Mouse (Mus musculus): ENCODE data around the gene Tcf25.
"Not testable (repeated sequence)": the region's sequence is repeated elsewhere in the genome, so short reads cannot be mapped to it uniquely, and the experiment has no call there.

Tcf25 gene

DNA sequence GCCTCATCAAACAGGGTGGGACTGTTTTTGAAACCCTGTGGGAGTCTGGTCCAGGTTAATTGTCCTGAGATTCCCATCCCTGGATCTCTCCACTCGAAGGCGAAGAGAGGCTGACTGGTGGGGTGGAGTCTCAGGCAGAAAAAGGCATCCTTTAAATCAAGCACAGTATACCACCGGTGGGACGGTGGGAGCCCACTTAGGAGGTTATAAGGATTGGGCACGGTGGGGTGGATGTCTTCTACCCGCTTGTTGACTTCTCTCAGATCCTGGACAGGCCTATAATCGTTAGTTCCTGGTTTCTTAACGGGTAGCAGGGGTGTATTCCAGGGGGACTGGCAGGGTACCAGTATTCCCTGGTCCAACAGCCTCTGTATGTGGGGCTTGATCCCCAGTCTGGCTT, 57.4 kb downstream of the Tcf25 start:
- not testable (repeated sequence) for DNase-seq (ENCODE audit: low spot score)

DNA sequence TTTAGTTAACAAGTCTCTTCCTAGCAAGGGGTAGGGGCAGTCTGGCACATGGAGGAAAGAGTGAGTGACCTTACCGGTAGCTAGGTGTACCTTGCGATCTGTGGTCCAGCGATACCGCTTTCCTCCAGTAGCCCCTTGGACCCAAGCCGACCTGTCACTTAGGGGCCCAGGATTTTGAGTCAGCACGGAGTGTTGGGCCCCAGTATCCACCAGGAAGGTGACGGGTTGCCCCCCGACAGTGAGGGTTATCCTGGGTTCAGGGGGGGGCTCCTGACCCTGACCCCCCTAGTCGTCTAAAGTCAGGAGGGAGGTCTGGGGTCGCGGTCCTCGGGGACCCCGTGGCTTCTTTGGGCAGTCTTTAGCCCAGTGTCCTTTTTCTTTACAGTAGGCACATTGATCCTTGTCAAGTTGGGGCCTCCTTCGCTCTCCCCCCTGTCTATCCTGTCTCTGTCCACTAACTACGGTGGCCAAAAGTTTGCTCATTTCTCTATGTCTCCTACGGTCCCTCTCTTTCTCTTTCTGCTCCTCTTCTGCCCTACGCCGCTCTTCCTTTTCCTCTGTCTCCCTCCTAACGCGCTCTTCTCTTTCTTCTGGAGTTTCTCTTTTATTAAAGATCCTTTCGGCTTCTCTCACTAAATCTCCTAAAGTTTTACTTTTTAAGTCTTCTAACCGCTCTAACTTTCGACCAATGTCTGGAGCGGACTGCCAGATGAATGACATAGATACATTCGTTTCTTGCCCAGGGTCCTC, 58.2 kb downstream of the Tcf25 start:
- DNase-seq (ENCODE audit: low spot score), result no peak

DNA sequence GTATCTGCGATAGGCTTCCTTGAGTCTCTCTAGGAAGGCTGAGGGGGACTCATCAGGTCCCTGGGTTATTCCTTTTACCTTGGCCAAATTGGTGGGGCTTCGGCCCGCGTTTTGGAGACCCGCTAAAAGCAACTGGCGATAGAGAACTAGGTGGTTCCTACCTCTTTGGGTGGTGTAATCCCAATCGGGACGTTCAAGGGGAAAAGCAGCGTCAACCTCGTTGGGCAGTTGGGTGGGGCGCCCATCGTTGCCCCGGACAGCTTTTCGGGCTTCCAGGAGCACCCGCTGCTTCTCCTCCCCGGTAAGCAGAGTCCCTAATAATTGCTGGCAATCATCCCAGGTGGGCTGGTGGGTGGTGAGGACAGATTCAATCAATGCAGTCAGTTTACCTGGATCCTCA, 58.8 kb downstream of the Tcf25 start:
- no peak for DNase-seq (ENCODE audit: low spot score)

DNA sequence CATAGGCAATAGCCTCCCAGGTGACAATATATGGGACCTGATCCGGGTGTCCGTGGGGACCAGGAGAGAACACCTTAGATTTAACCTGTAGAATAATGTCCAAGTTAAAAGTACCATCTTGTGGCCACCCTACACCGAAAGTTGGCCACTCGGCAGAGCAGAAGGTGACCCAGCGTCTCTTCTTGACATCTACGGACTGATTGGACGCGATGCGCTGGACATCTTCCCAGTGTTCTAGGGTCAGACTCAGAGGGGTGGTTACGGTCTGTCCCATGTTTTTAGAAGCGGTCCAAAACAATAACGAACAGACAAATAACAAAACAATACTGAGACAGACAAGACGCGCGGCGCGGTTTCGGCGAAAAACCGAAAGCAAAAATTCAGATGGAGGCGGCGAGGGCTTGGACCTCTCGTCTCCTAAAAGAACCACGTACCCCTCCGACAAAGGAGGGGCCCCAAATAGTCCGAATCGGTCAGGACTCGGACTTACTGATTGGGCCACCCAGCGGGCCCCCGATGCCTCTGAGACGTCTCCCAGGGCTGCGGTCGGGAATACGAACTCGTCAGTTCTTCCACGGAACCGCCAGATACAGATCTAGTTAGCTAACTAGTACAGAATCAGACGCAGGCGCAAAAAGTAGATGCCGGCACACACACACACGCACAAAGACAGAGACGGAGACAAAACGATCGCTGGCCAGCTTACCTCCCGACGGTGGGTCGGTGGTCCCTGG, 59.9 kb downstream of the Tcf25 start:
- DNase-seq (ENCODE audit: low spot score), result not testable (repeated sequence)

DNA sequence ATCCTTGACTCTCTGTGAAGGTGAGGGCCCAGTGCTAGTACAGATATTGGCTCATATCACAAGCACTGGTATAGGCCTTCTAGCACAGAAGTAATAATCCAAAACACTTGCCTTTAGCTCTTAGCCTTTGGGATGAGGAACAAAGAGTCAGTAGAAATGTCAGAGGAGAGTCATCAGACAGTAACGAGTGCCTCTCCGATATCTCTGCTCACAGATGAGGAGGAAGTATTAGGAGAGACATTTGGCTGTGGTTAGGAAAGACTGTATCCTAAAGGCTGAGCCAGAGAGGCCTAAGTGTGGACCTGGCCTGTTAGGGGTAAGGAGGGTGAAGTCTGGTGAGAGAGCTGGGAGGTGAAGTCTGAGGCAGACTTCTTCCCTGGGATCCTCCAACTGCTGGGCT, 68.2 kb downstream of the Tcf25 start:
- DNase-seq (ENCODE audit: low spot score), result no peak

DNA sequence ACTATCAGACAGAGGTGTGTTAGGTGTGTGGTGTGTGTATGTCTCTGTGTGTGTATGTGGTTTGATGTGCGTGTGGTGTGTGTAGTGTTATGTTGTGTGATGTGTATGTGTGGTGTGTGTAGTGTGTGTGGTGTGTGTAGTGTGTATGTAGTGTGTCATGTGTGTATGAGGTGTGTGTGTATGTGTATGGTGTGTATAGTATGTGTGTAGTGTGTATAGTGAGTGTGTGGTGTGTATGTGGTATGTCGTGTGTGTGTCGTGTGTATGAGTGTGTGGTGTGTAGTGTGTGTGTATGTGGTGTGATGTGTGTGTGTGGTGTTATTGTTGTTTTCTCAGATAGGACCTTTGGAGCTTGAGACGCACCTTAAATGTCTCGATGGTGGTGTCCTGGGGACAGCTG, 68.8 kb downstream of the Tcf25 start:
- no peak for DNase-seq (ENCODE audit: low spot score)

DNA sequence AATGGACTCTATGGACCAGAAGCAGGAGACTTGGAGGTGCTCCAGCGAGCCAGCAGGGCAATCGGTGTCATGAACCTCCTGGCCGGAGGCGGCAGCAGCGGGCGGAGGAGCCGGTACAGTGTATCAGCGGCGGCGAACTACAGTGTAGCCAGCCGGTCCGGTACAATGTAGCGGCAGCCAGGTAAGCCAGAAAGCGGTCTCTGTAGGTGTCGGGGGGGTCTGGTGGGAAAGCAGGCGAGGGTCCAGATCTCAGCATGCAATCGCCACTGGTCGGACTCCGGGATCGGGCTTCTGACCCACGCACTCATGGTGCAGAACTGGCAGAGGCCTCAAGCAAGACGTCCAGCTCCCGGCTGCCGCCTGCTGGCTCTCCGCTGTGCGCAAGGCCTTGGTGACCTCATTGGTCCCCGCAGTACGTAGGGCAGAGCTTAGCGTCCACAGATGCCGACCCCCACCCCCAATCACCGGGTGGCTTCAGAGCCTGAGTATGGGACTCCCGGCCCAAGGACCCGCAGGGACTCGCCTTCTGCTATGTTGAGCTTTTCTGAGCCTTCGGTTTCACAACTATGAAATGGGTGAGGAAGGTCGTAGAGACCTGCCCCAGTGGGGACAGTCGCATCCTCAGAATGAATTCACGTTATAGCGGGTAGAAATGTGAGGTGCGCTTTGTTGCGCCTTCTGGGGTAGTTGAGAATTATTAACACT, 69.5 kb downstream of the Tcf25 start:
- DNase-seq (ENCODE audit: low spot score), result peak; percentile 88

DNA sequence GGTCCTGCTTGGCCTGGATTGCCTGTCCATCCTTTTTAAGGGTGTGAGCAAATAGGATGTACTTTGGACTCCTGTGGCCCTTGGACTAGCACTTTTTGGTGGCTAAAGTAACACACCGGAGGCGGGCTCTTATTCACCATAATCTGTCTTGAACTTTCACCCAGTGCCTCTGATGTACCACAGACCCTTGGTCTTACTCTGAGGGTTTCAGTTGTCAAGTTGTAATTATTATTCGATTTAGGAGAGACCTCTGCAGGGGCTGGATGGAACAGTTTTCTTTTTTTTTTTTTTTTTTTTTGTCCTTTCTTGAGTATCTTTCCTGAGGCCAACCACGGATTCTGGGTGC, 70.0 kb downstream of the Tcf25 start:
- DNase-seq (ENCODE audit: low spot score), result peak; percentile 21

DNA sequence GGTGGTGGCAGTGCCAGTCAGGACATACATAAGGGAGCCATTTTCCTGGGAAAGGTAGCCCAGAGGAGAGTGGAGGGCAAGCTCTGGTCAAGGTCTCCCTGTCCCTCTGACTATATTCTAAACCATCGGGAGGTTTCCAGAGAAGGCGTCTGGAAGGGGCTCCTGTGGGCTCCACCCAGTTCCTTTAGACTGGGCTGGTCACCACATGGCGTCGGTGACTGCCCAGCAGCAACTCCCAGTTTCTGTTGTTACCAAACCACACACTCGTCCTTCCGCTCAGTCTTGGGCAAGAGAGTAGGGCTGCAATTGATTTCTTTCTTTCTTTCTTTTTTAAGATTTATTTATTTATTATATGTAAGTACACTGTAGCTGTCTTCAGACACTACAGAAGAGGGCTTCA, 70.6 kb downstream of the Tcf25 start:
- DNase-seq (ENCODE audit: low spot score), result no peak

DNA sequence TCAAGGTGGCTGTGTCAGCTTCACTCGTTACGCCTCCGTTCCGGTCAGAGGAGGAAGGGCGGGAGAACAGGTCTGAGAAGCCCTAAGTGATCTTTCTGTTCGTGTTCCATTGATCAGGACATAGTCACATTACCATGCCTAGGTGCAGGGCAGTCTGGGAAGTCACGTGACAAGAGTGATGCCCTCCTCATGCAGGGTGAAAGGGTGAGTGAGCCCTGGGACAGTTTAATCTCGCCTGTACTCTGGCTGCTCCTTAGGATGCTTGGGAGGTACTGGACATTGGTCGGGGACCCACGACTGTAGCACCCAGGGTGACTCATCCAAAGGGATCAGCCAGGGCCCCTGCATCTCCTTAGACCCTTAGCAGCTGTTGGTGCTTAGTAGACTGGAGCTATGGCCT, 72.4 kb downstream of the Tcf25 start:
- peak; percentile 1 for DNase-seq (ENCODE audit: low spot score)

DNA sequence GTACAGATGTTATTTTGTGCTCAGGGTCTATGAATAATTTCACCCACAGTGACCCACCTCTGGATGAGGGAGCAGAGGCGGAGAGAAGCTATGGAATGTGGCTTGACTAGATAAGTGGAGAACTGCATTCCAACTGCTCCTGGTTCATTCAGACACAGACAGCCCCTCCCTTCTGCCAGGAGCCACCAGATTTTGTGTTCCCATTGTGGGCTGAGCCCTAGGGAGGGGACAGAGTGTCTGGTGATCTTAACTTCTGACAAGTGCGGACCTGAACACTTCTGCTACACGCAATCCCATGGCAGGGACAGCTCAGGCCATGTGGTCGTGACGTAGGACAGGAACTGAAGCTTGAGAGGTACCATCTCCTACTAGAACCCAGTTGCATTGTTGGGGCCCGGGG, 73.2 kb downstream of the Tcf25 start:
- peak; percentile 1 for DNase-seq (ENCODE audit: low spot score)

DNA sequence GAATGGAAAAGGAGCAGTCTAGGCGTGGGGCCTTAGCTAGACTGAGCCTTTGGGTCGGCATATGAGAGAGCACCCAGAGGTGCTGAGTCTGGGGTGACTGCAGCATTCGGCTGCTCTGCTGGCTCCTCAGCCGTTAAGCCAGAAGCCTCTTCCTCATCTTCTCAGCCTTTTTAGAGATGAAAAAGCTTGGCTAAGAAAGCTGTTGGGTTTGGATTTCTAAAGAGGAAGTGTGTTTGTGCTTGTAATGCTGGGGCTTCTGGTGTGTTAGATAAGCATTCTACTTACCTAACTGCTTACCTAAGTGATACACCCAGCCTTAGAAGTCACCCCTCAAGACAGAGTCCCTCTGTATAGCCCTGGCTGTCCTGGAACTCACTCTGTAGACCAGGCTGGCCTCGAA, 77.2 kb downstream of the Tcf25 start:
- peak; percentile 1 for DNase-seq (ENCODE audit: low spot score)

DNA sequence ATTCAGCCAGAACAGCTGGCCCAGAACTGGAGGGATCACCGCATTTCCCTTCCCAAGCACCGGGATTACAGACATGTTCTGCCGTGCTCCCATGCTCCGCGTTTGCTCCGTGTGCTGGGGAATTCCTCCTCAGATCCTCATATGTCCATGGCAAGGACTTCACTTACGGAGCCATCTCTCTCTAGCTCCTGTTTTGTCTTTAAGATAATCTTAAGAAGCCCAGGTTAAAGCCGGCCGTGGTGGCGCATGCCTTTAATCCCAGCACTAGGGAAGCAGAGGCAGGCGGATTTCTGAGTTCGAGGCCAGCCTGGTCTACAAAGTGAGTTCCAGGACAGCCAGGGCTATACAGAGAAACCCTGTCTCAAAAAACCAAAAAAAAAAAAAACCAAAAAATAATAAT, 78.2 kb downstream of the Tcf25 start:
- DNase-seq (ENCODE audit: low spot score), result not testable (repeated sequence)

DNA sequence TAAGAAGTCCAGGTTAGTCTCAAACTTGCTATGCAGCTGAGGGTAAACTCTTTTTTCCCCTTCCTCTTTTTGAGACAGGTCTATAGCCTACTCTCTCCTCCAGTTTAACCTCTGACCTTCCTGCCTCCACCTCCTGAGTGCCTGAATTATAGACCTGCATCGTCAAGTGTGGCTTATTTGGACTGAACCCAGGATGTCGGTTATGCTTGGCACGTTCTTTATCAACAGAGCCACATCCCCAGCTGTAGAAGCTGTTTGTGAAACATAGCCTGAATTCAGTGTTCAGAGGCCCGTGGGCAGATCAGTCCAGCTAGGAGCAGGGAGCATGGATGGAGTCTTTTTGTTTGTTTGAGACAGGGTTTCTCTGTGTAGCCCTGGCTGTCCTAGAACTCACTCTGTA, 78.6 kb downstream of the Tcf25 start:
- peak; percentile 22 for DNase-seq (ENCODE audit: low spot score)

DNA sequence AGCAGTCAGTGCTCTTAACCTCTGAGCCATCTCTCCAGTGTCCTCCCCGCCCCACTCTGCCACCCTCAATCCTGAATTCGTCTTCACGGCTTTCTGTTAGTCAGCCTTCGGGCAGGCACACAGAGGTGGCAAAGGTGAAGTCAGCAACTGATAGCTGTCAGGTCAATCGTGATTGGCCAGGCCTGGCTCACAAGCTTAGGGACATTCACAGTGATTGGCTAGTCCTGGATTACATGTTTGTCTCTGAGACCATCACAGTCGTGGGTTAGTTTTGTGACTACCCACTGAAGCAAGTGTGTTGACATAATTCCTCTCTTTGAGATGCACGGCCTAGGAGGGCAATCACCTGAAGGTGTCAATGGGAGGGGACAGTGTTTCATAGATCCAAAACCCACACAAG, 79.7 kb downstream of the Tcf25 start:
- no peak for DNase-seq (ENCODE audit: low spot score)
